Mouse (Mus musculus): ENCODE data around the gene A630001G21Rik. TPM values are rescaled to one million over a fixed set of nuclear protein-coding genes. Genes with fewer than 3 reads are reported as not detected.
A peak's percentile ranks its signal among the peaks of the same experiment; 100 is the strongest.

Gene A630001G21Rik
- polyA plus RNA-seq, 1 experiment from 2014 or later: 1.7 TPM

- no peaks in the 10 kb centered on the region for H3K9me3 ChIP-seq (replicated peaks; ENCODE audit: control insufficient read depth, low read length)
- H3K4me3 ChIP-seq (ENCODE audit: low read depth, low read length): no peak overlapping the region
- H3K36me3 ChIP-seq (replicated peaks; ENCODE audit: control insufficient read depth, insufficient read depth, low read depth, low read length): no peaks in the 10 kb centered on the region
- no peak overlapping the region for H3K4me2 ChIP-seq (ENCODE audit: low read depth, low read length)
- no peaks in the 10 kb centered on the region for H3K27me3 ChIP-seq (ENCODE audit: control insufficient read depth, insufficient read depth, low read length)
- 76% methylated on average over 4 of the region's 4 CpGs for WGBS
- no peaks in the 10 kb centered on the region for H3K4me1 ChIP-seq (ENCODE audit: control insufficient read depth, insufficient read depth, low read length)
- no peak overlapping the region for H3K9ac ChIP-seq (replicated peaks; ENCODE audit: low read length)
- no peak for ATAC-seq (replicated peaks; ENCODE audit: insufficient number of reproducible peaks, low FRiP score, low TSS enrichment, low read depth)
- H3K27ac ChIP-seq (replicated peaks; ENCODE audit: low read depth, low read length): no peak overlapping the region
- no peak for DNase-seq (ENCODE audit: low spot score)
Measured at GRCm38 (mm10) chr1:85697721-85698493, 80.5 kb downstream of the A630001G21Rik start.

- WGBS: 85% methylated on average over 3 of the region's 3 CpGs
- H3K4me2 ChIP-seq (ENCODE audit: low read depth, low read length): no peak overlapping the region
- no peaks in the 10 kb centered on the region for H3K36me3 ChIP-seq (replicated peaks; ENCODE audit: control insufficient read depth, insufficient read depth, low read depth, low read length)
- H3K9me3 ChIP-seq (replicated peaks; ENCODE audit: control insufficient read depth, low read length): no peaks in the 10 kb centered on the region
- no peak for DNase-seq (ENCODE audit: low spot score)
- H3K4me1 ChIP-seq (ENCODE audit: control insufficient read depth, insufficient read depth, low read length): no peaks in the 10 kb centered on the region
- H3K27me3 ChIP-seq (ENCODE audit: control insufficient read depth, insufficient read depth, low read length): no peaks in the 10 kb centered on the region
- no peak for ATAC-seq (replicated peaks; ENCODE audit: insufficient number of reproducible peaks, low FRiP score, low TSS enrichment, low read depth)
- H3K27ac ChIP-seq (replicated peaks; ENCODE audit: low read depth, low read length): no peak overlapping the region
- no peak overlapping the region for H3K9ac ChIP-seq (replicated peaks; ENCODE audit: low read length)
- no peak overlapping the region for H3K4me3 ChIP-seq (ENCODE audit: low read depth, low read length)
Measured at GRCm38 (mm10) chr1:85695646-85696045, 82.8 kb downstream of the A630001G21Rik start.

- H3K9me3 ChIP-seq (replicated peaks; ENCODE audit: control insufficient read depth, low read length): no peaks in the 10 kb centered on the region
- no peaks in the 10 kb centered on the region for H3K36me3 ChIP-seq (replicated peaks; ENCODE audit: control insufficient read depth, insufficient read depth, low read depth, low read length)
- H3K27ac ChIP-seq (replicated peaks; ENCODE audit: low read depth, low read length): no peak overlapping the region
- H3K27me3 ChIP-seq (ENCODE audit: control insufficient read depth, insufficient read depth, low read length): no peaks in the 10 kb centered on the region
- no peak overlapping the region for H3K4me3 ChIP-seq (ENCODE audit: low read depth, low read length)
- ATAC-seq (replicated peaks; ENCODE audit: insufficient number of reproducible peaks, low FRiP score, low TSS enrichment, low read depth) (no peak), DNase-seq (ENCODE audit: low spot score) (no peak)
- no peaks in the 10 kb centered on the region for H3K4me1 ChIP-seq (ENCODE audit: control insufficient read depth, insufficient read depth, low read length)
- WGBS: 68% methylated on average over 3 of the region's 3 CpGs
- H3K9ac ChIP-seq (replicated peaks; ENCODE audit: low read length): no peak overlapping the region
- no peak overlapping the region for H3K4me2 ChIP-seq (ENCODE audit: low read depth, low read length)
Measured at GRCm38 (mm10) chr1:85693280-85693679, 85.2 kb downstream of the A630001G21Rik start.

GRCm38 (mm10) chr1:85692281-85692680, 86.2 kb downstream of the A630001G21Rik start:
- Histone ChIP-seq H3K36me3 (replicated peaks; ENCODE audit: control insufficient read depth, insufficient read depth, low read depth, low read length) (no peaks in the 10 kb centered on the region), H3K4me2 (ENCODE audit: low read depth, low read length) (no peak overlapping the region), H3K4me1 (ENCODE audit: control insufficient read depth, insufficient read depth, low read length) (no peaks in the 10 kb centered on the region), H3K27ac (replicated peaks; ENCODE audit: low read depth, low read length) (no peak overlapping the region), H3K4me3 (ENCODE audit: low read depth, low read length) (no peak overlapping the region), H3K27me3 (ENCODE audit: control insufficient read depth, insufficient read depth, low read length) (no peaks in the 10 kb centered on the region), H3K9me3 (replicated peaks; ENCODE audit: control insufficient read depth, low read length) (no peaks in the 10 kb centered on the region), H3K9ac (replicated peaks; ENCODE audit: low read length) (no peak overlapping the region)
- DNase-seq (ENCODE audit: low spot score) (no peak), ATAC-seq (replicated peaks; ENCODE audit: insufficient number of reproducible peaks, low FRiP score, low TSS enrichment, low read depth) (no peak)
- WGBS: 85% methylated on average over 1 of the region's 1 CpGs

- 81% methylated on average over 3 of the region's 3 CpGs for WGBS
Measured at GRCm38 (mm10) chr1:85690544-85690943, 87.9 kb downstream of the A630001G21Rik start.

GRCm38 (mm10) chr1:85687346-85687745, 91.1 kb downstream of the A630001G21Rik start:
- H3K27ac ChIP-seq (replicated peaks; ENCODE audit: low read depth, low read length): no peak overlapping the region
- H3K36me3 ChIP-seq (replicated peaks; ENCODE audit: control insufficient read depth, insufficient read depth, low read depth, low read length): no peaks in the 10 kb centered on the region
- WGBS: 39% methylated on average over 5 of the region's 5 CpGs
- peak; percentile 20 for DNase-seq (ENCODE audit: low spot score)
- no peaks in the 10 kb centered on the region for H3K9me3 ChIP-seq (replicated peaks; ENCODE audit: control insufficient read depth, low read length)
- no peak for ATAC-seq (replicated peaks; ENCODE audit: insufficient number of reproducible peaks, low FRiP score, low TSS enrichment, low read depth)
- H3K27me3 ChIP-seq (ENCODE audit: control insufficient read depth, insufficient read depth, low read length): no peaks in the 10 kb centered on the region
- H3K9ac ChIP-seq (replicated peaks; ENCODE audit: low read length): no peak overlapping the region
- H3K4me1 ChIP-seq (ENCODE audit: control insufficient read depth, insufficient read depth, low read length): no peaks in the 10 kb centered on the region
- no peak overlapping the region for H3K4me3 ChIP-seq (ENCODE audit: low read depth, low read length)
- no peak overlapping the region; the same call in 1 of the 2 replicates for H3K4me2 ChIP-seq (ENCODE audit: low read depth, low read length)

More at GRCm38 (mm10) chr1:85690544-85690943, 87.9 kb downstream of the A630001G21Rik start:
- Histone ChIP-seq H3K36me3 (replicated peaks; ENCODE audit: control insufficient read depth, insufficient read depth, low read depth, low read length) (no peaks in the 10 kb centered on the region), H3K27me3 (ENCODE audit: control insufficient read depth, insufficient read depth, low read length) (no peaks in the 10 kb centered on the region), H3K4me3 (ENCODE audit: low read depth, low read length) (no peak overlapping the region), H3K27ac (replicated peaks; ENCODE audit: low read depth, low read length) (no peak overlapping the region), H3K4me1 (ENCODE audit: control insufficient read depth, insufficient read depth, low read length) (no peaks in the 10 kb centered on the region), H3K9me3 (replicated peaks; ENCODE audit: control insufficient read depth, low read length) (no peaks in the 10 kb centered on the region), H3K4me2 (ENCODE audit: low read depth, low read length) (no peak overlapping the region), H3K9ac (replicated peaks; ENCODE audit: low read length) (no peak overlapping the region)
- ATAC-seq (replicated peaks; ENCODE audit: insufficient number of reproducible peaks, low FRiP score, low TSS enrichment, low read depth) (no peak), DNase-seq (ENCODE audit: low spot score) (no peak)

- no peaks in the 10 kb centered on the region for H3K9me3 ChIP-seq (replicated peaks; ENCODE audit: control insufficient read depth, low read length)
- WGBS: 65% methylated on average over 5 of the region's 5 CpGs
Measured at GRCm38 (mm10) chr1:85686666-85687065, 91.8 kb downstream of the A630001G21Rik start.

GRCm38 (mm10) chr1:85680226-85680625, 98.2 kb downstream of the A630001G21Rik start:
- 37% methylated on average over 4 of the region's 4 CpGs for WGBS
- no peak for ATAC-seq (replicated peaks; ENCODE audit: insufficient number of reproducible peaks, low FRiP score, low TSS enrichment, low read depth)
- H3K9me3 ChIP-seq (replicated peaks; ENCODE audit: control insufficient read depth, low read length): no peaks in the 10 kb centered on the region
- no peaks in the 10 kb centered on the region for H3K4me1 ChIP-seq (ENCODE audit: control insufficient read depth, insufficient read depth, low read length)
- no peaks in the 10 kb centered on the region for H3K36me3 ChIP-seq (replicated peaks; ENCODE audit: control insufficient read depth, insufficient read depth, low read depth, low read length)
- H3K27me3 ChIP-seq (ENCODE audit: control insufficient read depth, insufficient read depth, low read length): no peaks in the 10 kb centered on the region
- DNase-seq (ENCODE audit: low spot score): no peak
- H3K9ac ChIP-seq (replicated peaks; ENCODE audit: low read length): no peak overlapping the region
- H3K27ac ChIP-seq (replicated peaks; ENCODE audit: low read depth, low read length): no peak overlapping the region
- no peak overlapping the region for H3K4me2 ChIP-seq (ENCODE audit: low read depth, low read length)
- H3K4me3 ChIP-seq (ENCODE audit: low read depth, low read length): no peak overlapping the region

More at GRCm38 (mm10) chr1:85686666-85687065, 91.8 kb downstream of the A630001G21Rik start:
- Histone ChIP-seq H3K9ac (replicated peaks; ENCODE audit: low read length) (no peak overlapping the region), H3K27ac (replicated peaks; ENCODE audit: low read depth, low read length) (no peak overlapping the region), H3K4me1 (ENCODE audit: control insufficient read depth, insufficient read depth, low read length) (no peaks in the 10 kb centered on the region), H3K27me3 (ENCODE audit: control insufficient read depth, insufficient read depth, low read length) (no peaks in the 10 kb centered on the region), H3K4me2 (ENCODE audit: low read depth, low read length) (no peak overlapping the region), H3K4me3 (ENCODE audit: low read depth, low read length) (no peak overlapping the region), H3K36me3 (replicated peaks; ENCODE audit: control insufficient read depth, insufficient read depth, low read depth, low read length) (no peaks in the 10 kb centered on the region)
- ATAC-seq (replicated peaks; ENCODE audit: insufficient number of reproducible peaks, low FRiP score, low TSS enrichment, low read depth) (no peak), DNase-seq (ENCODE audit: low spot score) (no peak)
